Mouse (Mus musculus) midbrain, embryonic 10.5 days (tissue): Measurements from ENCODE around the gene Layn. TPM values are rescaled to one million over a fixed set of nuclear protein-coding genes. Genes with fewer than 3 reads are reported as not detected.

Experiments
- DNase-seq: peaks from one replicate; pipeline ENCODE4 v3.0.0-alpha.2; 2017; ENCODE audit warnings: low spot score
- H3K27ac ChIP-seq: fragments of 300-500 bp; sonication (generic); replicated peaks from 2 replicates; pipeline ENCODE4 v1.5.1; 2016; ENCODE audit warnings: mild to moderate bottlenecking
- H3K27me3 ChIP-seq: fragments of 300-500 bp; sonication (generic); 2 replicates; pipeline ENCODE4 v1.6.1; 2016; ENCODE audit warnings: low read depth, mild to moderate bottlenecking; ENCODE audit not compliant: poor library complexity, severe bottlenecking
- H3K36me3 ChIP-seq: fragments of 300-500 bp; sonication (generic); 2 replicates; pipeline ENCODE4 v1.6.1; 2016; ENCODE audit warnings: mild to moderate bottlenecking, moderate library complexity
- H3K4me1 ChIP-seq: fragments of 300-500 bp; sonication (generic); 2 replicates; pipeline ENCODE4 v1.6.1; 2016
- H3K4me3 ChIP-seq: fragments of 300-500 bp; sonication (generic); 2 replicates; pipeline ENCODE4 v1.5.1; 2016; ENCODE audit warnings: mild to moderate bottlenecking, moderate library complexity
- H3K9me3 ChIP-seq: fragments of 300-500 bp; sonication (generic); replicated peaks from 2 replicates; pipeline ENCODE4 v1.6.1; 2016; ENCODE audit warnings: mild to moderate bottlenecking
- WGBS: fragments of 180-500 bp; shearing (Covaris S2); methylation state at CpG from one replicate; pipeline ENCODE4 v1.1.7; 2016; 5-methylcytosine and 5-hydroxymethylcytosine counted together
- polyA plus RNA-seq: library from polyadenylated mRNA; unstranded; fragments of >200 nt; fragmentation: Nextera tagmentation; extraction: Ambion mirVana; gene quantifications from 2 replicates; pipeline ENCODE4 v1.2.1, GENCODE M21; 2016

The Layn gene
- polyA plus RNA-seq, 1 experiment from 2014 or later = 2.0 TPM

DNA sequence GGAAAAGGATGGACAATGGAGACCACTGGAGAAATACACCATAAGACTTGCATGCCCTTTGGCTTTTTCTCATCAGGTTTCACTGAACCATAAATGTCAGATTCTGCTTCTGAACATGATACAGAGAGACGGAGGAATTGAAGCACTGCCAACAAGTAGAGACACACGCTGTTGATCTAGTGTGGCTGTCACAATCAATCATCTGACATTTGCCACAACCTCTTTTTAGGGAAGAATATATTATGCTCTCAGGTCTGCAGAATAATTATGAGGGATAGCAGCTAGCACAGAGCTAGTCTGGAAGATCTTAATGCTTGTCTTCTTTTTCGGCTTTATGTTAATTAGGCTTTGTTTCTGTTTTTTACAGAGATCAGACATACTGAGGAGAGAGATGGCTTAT, 8.7 kb downstream of the Layn start:
- H3K36me3 ChIP-seq = no peaks in the 10 kb centered on the region
- H3K4me1 ChIP-seq = no peaks in the 10 kb centered on the region
- no peak for DNase-seq
- no peaks in the 10 kb centered on the region for H3K27me3 ChIP-seq
- H3K9me3 ChIP-seq = no peaks in the 10 kb centered on the region
- H3K27ac ChIP-seq = no peak overlapping the region
- 88% methylated on average over 3 of the region's 3 CpGs for WGBS
- H3K4me3 ChIP-seq = no peak overlapping the region

DNA sequence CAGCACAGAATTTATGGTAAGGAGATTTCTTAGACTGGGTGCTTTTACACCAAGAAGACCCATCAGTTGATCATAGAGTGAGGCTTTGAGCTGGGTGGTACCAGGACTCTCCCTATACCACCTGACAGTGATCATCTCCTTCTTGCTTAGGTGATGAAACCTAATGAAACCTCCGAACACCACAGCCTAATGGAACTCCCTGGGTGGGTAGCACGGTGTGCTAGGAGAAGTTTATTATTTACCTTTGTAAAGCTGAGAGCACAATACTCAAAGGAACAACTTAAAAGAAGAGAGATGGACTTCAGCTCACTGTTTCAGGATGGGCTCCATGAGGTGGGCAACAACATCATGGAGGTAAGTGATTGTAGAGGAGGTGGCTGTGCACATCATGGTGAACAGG, 16.3 kb downstream of the Layn start, which contains the start of gene Btg4:
Gene Btg4, plus strand, starts transcription at position 301 of the 400 bp plus-strand sequence.
- Histone ChIP-seq H3K4me3 (no peak within 1 kb of the TSS), H3K36me3 (no peaks in the 10 kb centered on the region), H3K4me1 (no peaks in the 10 kb centered on the region), H3K9me3 (no peaks in the 10 kb centered on the region), H3K27ac (no peak within 1 kb of the TSS), H3K27me3 (no peaks in the 10 kb centered on the region)
- WGBS = 94% methylated on average over 2 of the region's 2 CpGs
- DNase-seq = no peak

DNA sequence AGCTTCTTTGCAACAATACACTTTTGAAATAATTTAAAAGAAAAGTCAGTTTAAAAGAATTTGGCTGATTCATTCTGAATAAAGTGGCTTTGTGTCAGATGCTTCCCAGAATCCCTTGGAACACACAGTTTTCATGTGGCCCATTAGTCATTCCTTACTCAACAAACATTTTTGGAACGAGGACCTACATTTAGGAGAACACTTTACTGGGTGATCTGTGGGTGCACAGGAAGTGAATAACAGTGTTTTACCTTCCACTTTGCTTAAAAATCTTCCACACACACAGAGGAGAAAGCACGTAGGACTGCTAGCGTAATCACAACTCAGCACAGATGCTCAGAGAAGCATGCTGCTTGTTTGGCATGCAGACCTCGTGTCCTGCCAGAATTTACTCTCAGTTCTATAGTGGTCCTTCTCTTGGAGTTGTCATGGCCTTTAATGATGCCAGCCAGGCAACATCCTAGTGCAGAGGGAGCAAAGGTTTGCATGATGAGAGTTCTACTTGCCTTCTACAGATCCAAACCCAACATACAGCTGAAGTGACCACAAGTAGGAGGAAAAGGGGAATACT, 17.9 kb downstream of the Layn start:
- Histone ChIP-seq H3K4me1 (no peaks in the 10 kb centered on the region), H3K4me3 (no peak overlapping the region)

DNA sequence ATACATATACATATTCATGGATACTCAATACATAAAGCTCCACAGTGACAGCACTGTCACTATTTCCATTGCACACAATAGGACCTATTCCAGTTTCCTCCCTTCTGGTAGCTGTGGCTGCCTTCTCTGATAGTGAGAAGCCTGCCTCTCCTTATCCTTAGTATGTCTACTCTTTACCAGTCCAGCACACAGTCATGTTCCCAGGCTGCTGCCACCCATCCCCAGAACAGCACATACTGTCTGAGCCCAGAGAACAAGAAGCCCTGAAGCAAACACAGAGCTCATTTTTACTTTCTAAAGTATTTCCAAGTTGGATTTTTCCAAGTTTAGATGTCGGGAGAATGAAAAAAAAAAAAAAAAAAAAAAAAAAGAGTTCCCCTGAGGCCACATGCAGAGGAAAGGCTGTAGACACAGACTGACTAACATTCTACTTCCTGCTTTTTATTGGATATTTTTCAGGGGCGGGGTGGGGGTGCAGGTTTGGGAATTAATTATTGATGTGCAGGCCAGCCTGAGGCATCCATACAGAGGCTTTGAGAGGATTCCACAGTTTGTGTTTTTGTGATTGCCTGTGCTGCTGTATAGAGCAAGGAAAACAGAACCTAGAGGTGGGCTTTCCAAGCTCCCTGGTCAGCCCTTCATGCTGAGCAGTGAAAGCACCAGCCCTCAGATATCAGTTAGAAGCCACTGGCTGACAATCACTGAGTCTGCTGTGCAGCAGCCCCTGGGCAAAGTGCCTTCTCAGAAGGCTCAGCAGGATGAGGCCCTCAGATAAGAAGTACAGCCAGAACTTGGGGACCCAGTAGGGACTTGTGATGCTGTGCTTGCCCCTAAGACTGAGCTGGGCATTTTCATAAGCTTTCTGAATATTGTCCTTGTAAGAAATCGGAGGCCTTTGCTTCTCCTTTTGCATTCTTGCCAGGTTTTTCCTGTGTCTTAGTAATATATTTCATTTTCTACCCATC, 20.3 kb downstream of the Layn start:
- no peak for DNase-seq
- Histone ChIP-seq H3K4me3 (no peak overlapping the region), H3K9me3 (no peaks in the 10 kb centered on the region), H3K27me3 (no peaks in the 10 kb centered on the region), H3K36me3 (no peaks in the 10 kb centered on the region), H3K27ac (no peak overlapping the region), H3K4me1 (no peaks in the 10 kb centered on the region)
- WGBS = 83% methylated on average over 3 of the region's 3 CpGs

More for the DNA sequence above, 17.9 kb downstream of the Layn start:
- no peaks in the 10 kb centered on the region for H3K9me3 ChIP-seq
- no peaks in the 10 kb centered on the region for H3K36me3 ChIP-seq
- WGBS = 83% methylated on average over 4 of the region's 4 CpGs
- H3K27ac ChIP-seq = no peak overlapping the region
- H3K27me3 ChIP-seq = no peaks in the 10 kb centered on the region
- DNase-seq = no peak

DNA sequence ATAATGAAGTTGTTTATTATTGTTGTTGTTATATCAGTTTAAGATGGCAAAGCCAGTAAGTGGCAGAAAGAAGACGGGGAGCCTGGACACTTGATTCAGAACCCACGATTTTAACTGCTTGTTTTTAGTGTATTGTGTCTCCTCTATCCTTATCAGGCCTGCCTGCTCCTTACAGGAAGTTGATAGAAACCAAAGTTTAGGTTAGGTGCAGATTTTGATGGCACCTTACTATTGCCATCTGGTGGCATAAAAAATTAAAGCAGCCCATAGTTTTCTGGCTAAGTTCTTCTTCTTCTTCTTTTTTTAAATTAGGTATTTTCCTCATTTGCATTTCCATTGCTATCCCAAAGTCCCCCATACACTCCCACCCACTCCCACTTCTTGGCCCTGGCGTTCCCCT, 24.7 kb downstream of the Layn start:
- Histone ChIP-seq H3K4me1 (no peaks in the 10 kb centered on the region), H3K36me3 (no peaks in the 10 kb centered on the region), H3K27ac (no peak overlapping the region), H3K4me3 (no peak overlapping the region), H3K9me3 (no peaks in the 10 kb centered on the region), H3K27me3 (no peaks in the 10 kb centered on the region)
- WGBS = 78% methylated on average over 3 of the region's 3 CpGs
- no peak for DNase-seq

DNA sequence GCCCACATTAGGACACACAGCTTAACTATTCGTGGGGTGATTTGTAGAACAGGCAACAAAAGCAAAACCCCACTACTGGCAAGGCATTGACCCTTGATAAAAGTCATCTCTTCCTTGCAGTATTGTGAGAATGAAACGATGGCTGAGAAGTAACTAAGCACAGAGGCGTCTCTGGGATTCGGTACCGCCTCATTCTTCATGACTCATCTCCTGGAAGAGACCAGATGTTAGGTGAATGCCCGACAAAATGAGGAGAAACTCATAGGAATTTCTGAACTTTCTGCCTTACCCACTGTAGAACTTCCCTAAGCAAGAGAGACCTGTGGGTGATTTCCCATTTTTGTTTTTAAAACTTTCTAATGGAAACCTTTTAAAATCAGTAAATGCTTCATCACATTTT, 34.8 kb downstream of the Layn start:
- Histone ChIP-seq H3K9me3 (no peaks in the 10 kb centered on the region), H3K27ac (no peak overlapping the region), H3K27me3 (no peaks in the 10 kb centered on the region), H3K4me1 (no peaks in the 10 kb centered on the region), H3K36me3 (no peaks in the 10 kb centered on the region), H3K4me3 (no peak overlapping the region)
- DNase-seq = no peak
- WGBS = 88% methylated on average over 6 of the region's 6 CpGs

DNA sequence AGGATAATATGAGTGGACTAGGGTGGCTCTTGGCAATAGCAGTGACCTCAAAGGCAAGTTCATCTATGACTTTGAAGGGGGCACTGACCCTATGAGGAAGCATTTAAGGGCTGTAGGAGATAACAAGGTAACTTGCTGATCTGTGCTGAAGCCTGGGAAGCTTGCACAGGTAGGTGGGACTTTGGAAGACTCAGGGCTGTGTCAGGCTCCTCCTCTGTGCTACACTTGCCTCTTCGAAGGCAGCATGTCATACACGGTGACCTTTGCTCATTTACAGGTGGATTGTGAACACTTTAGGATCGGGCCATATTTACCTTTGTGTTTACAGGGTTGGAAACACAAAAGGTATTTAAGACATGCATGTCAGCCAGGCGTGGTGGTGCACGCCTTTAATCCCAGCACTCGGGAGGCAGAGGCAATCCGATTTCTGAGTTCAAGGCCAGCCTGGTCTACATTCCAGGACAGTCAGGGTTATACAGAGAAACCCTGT, 35.4 kb downstream of the Layn start:
- no peaks in the 10 kb centered on the region for H3K4me1 ChIP-seq
- no peak for DNase-seq
- WGBS = 87% methylated on average over 7 of the region's 7 CpGs

DNA sequence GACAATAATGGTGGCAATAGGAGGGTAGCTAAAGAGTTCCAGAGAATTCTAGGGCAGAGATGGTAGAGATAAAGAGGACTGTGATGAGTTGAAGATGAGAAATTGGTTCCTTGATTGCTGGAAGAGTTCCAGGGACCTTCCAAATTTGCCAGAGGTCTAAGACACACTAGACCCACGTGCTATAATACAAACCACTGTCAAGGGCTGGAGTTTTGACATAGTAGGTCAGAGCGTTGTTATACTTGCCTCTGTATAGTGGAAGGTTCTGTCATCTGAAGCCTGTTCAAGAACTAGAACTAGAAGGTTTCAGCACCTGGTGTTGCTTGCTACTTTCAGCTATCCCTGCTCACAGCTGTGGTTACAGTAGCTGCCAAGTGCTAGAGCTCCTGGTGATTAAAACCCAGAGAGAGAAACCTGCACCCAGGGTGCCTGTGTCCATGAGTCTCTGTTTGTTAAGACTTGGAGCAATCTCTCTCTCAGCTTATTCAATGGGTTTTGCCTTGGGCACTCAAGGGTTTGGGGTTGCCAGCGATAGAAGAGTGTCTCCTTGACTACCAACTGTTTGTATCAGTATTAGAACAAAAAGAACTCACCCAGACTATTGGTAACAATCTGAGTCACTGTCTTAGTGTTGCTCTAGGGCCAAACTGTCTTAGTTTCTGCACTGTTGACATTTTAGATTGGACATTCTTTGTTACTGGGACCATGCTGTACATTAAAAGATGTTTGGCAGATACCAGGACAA, 43.9 kb downstream of the Layn start:
- H3K36me3 ChIP-seq = no peaks in the 10 kb centered on the region
- no peak overlapping the region for H3K4me3 ChIP-seq
- DNase-seq = no peak
- 80% methylated on average over 3 of the region's 3 CpGs for WGBS
- no peaks in the 10 kb centered on the region for H3K4me1 ChIP-seq
- no peaks in the 10 kb centered on the region for H3K27me3 ChIP-seq
- no peaks in the 10 kb centered on the region for H3K9me3 ChIP-seq
- H3K27ac ChIP-seq = no peak overlapping the region

More for the DNA sequence above, 35.4 kb downstream of the Layn start:
- no peak overlapping the region for H3K4me3 ChIP-seq
- no peaks in the 10 kb centered on the region for H3K36me3 ChIP-seq
- H3K27ac ChIP-seq = no peak overlapping the region
- no peaks in the 10 kb centered on the region for H3K9me3 ChIP-seq
- H3K27me3 ChIP-seq = no peaks in the 10 kb centered on the region

DNA sequence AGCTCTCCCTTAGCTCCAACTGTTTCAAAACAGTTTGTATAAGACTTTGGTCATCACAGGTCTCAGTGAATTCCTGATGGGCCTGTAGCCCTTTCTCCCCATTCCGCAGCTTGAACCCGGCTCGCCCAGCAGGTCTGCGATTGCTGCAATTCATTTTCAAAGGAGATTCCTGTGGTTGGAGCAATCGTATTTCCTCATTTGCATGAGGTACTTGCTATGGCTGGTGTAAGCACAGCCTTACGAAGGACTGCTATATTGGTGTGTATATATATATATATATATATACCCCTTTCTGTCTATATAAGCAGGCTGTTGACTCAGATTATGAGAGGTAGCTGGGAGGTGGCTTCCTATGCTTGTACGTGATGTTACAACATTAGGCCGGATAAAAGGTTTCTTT, 44.6 kb downstream of the Layn start:
- no peak for DNase-seq
- Histone ChIP-seq H3K36me3 (no peaks in the 10 kb centered on the region), H3K4me3 (no peak overlapping the region), H3K27ac (no peak overlapping the region), H3K4me1 (no peaks in the 10 kb centered on the region), H3K27me3 (no peaks in the 10 kb centered on the region), H3K9me3 (no peaks in the 10 kb centered on the region)
- 77% methylated on average over 8 of the region's 8 CpGs for WGBS

DNA sequence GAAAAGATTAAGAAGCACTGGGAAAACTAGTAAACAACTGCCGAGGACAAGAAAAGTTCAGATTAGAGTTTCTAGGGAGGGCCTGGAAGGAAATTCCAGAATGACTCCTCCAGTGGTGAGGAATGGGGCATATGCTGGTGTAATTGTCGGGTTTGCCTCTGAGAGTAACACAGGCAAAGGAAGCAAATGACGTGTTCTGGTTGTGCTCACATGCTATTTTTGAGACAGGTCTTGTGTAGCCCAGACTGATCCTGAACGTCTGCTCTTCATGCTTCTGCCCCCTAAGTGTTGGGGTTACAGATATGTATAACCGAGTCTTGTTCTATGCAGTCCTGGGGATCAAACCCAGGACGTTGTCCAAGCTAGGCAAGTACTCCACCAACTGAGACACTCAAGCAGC, 45.3 kb downstream of the Layn start:
- H3K4me3 ChIP-seq = no peak overlapping the region
- 76% methylated on average over 6 of the region's 6 CpGs for WGBS
- H3K36me3 ChIP-seq = no peaks in the 10 kb centered on the region
- no peak for DNase-seq
- H3K27ac ChIP-seq = no peak overlapping the region
- H3K4me1 ChIP-seq = no peaks in the 10 kb centered on the region
- no peaks in the 10 kb centered on the region for H3K9me3 ChIP-seq
- H3K27me3 ChIP-seq = no peaks in the 10 kb centered on the region

DNA sequence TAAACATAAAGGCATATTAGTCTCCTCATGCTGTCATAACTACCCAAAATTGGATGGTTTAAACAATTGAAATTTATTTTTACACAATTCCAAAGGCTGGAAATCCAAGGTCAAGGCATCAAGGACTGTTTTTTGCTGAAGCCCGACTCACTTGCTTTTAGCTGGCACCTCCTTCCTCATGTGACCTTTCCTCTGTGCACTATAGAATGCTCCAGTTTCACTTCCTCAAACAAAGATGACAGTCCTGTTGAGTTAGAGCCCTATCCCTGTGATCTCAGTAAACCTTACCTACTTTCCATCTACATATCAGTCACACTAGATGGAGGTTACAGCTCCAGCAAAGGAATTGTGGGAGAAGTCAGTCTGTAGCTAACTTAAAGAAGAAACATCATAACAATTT, 46.7 kb downstream of the Layn start:
- no peaks in the 10 kb centered on the region for H3K36me3 ChIP-seq

DNA sequence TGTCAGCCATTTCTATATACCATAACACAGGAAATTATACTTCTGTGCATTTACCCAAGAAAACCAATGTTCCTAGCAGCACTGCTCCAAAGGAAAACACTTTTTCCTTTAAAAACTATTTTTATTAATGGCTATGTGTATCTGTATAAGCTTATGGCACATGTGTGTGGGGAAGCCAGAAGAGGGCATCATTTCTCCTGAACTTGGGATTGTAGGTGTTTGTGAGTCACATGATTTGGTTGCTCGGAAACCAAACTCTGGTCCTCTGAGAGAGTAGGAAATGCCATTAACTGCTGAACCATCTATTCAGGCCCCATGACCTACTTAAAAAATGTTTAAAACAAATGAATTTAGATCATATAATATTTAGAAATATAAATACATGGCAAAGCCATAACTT, 49.9 kb downstream of the Layn start:
- Histone ChIP-seq H3K27me3 (no peaks in the 10 kb centered on the region), H3K9me3 (no peaks in the 10 kb centered on the region), H3K36me3 (no peaks in the 10 kb centered on the region), H3K4me3 (no peak overlapping the region), H3K4me1 (no peaks in the 10 kb centered on the region), H3K27ac (no peak overlapping the region)
- DNase-seq = no peak
- WGBS = 71% methylated on average over 1 of the region's 1 CpGs

More for the DNA sequence above, 46.7 kb downstream of the Layn start:
- H3K27ac ChIP-seq = no peak overlapping the region
- 69% methylated on average over 1 of the region's 1 CpGs for WGBS
- H3K9me3 ChIP-seq = no peaks in the 10 kb centered on the region
- H3K4me3 ChIP-seq = no peak overlapping the region
- no peak for DNase-seq
- H3K4me1 ChIP-seq = no peaks in the 10 kb centered on the region
- H3K27me3 ChIP-seq = no peaks in the 10 kb centered on the region
